Mouse (Mus musculus): Measurements from ENCODE around the gene Gm6525. TPM values are rescaled to one million over a fixed set of nuclear protein-coding genes. Genes with fewer than 3 reads are reported as not detected.

Gene Gm6525
- polyA plus RNA-seq, 1 experiment from 2014 or later: not detected

DNA sequence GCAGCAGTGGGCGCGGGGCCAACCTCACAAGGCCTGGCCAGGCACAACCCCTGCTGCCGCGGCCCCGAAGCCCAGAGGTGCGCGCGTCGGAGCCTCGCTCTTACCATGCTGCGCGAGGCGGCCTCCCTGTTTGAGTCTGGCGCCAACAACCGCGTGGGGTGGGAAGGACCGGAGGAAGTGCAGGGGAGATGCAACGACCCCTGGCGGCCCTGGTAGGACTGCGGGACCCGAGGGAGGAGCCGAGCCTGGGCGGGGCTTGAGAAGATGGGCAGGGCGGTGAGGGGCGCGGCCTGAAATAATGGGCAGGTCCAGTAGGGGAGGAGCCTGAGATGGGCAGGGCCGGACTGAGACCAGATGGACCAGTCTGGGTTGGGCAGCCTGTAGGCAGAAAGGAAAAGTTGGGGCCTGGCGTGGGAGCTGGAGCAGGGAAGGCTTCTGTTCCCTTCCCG, 18.3 kb upstream of the Gm6525 start, which contains the start of gene Mnd1:
Gene Mnd1 (minus strand): TSS at position 229 of the 449 bp plus-strand sequence.
- peak within 1 kb of the TSS; percentile 17; the same call in 1 of the 2 replicates for H3K4me3 ChIP-seq (ENCODE audit: inconsistent target)
- H3K36me3 ChIP-seq (ENCODE audit: inconsistent target): no peaks in the 10 kb centered on the region
- WGBS (ENCODE audit: missing documents): 4% methylated on average over 29 of the region's 29 CpGs
- H3K79me2 ChIP-seq (ENCODE audit: inconsistent target): no peaks in the 10 kb centered on the region
- H3K27ac ChIP-seq: no peak within 1 kb of the TSS

DNA sequence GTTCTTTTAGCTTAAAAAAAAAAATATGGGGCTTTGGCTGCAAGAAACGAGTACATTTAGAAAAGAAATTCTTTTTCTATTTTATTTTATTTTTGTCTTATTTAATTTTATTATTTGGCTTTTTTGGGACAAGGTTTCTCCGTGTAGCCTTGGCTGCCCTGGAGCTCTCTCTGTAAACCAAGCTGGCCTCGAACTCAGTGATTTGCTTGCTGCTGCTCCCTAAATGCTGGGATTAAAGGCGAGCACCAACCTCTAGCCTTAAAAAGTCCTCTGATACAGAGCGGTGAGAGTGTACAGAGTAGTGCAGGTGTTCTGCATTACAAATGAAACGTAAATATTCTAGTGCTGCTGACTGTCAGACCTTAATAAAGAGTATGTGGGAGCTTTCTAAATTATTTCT, 17.8 kb upstream of the Gm6525 start:
- Histone ChIP-seq H3K36me3 (ENCODE audit: inconsistent target) (no peaks in the 10 kb centered on the region), H3K4me3 (ENCODE audit: inconsistent target) (no peak overlapping the region)
- WGBS (ENCODE audit: missing documents): 60% methylated on average over 6 of the region's 6 CpGs

DNA sequence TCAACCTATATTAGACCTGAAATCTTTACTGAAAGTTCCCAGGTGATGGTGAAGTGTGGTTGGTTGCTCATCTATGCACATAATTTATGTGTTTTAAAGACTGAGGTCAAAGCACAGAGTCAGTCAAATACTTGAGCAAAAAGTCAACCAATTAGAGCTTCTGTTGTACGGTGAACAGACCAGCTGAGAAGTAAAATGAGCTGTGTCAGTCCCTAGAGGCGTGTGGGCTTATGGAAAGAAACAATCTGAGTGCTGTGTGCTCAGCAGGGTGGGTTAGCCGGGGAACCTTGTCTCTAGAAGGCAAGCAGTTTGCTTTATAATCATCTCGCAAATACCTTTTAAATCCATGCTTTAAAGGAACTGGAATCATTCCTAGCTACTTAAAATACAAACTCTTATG, 16.9 kb upstream of the Gm6525 start:
- Histone ChIP-seq H3K27ac (no peak overlapping the region), H3K79me2 (ENCODE audit: inconsistent target) (no peaks in the 10 kb centered on the region), H3K4me3 (ENCODE audit: inconsistent target) (no peak overlapping the region), H3K36me3 (ENCODE audit: inconsistent target) (no peaks in the 10 kb centered on the region)
- WGBS (ENCODE audit: missing documents): 98% methylated on average over 4 of the region's 4 CpGs

More for the DNA sequence above, 17.8 kb upstream of the Gm6525 start:
- Histone ChIP-seq H3K27ac (no peak overlapping the region), H3K79me2 (ENCODE audit: inconsistent target) (no peaks in the 10 kb centered on the region)

DNA sequence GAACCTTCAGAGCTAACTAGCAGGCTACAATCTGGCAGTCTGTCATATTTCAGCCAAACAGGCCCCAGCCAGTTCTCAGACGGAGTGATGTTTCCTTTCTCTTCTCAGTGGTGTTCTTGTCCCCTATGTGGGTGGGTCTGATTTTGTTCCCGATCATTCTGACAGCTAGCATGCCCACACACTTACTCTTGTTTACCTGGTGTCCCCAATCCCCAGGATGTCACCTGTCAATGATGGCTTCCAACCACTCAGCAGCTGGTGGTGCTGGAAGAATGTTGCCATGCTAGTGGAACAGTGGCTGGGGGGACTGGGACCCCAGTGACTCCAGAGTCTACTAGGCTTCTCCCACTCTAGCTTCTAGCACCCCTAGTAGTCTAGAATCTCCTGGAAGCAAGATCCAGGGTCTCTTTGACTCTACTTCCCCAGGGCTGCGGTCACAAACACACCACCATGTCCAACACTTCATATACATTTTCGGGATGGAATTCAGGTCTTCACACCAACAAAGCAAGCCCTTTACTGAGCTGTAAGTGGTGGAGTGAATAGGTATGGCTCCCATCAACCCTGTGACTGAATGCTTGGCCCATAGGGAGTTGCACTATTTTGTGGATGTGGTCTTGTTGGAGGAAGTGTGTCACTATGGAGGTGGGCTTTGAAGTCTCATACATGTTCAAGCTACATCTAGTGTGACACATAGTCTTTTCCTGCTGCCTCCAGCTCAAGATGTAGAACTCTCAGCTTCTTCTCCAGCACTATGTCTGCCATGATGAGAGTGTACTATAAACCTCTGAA, 16.1 kb upstream of the Gm6525 start:
- Histone ChIP-seq H3K4me3 (ENCODE audit: inconsistent target) (no peak overlapping the region), H3K36me3 (ENCODE audit: inconsistent target) (no peaks in the 10 kb centered on the region), H3K79me2 (ENCODE audit: inconsistent target) (no peaks in the 10 kb centered on the region), H3K27ac (no peak overlapping the region)
- WGBS (ENCODE audit: missing documents): 94% methylated on average over 4 of the region's 4 CpGs

DNA sequence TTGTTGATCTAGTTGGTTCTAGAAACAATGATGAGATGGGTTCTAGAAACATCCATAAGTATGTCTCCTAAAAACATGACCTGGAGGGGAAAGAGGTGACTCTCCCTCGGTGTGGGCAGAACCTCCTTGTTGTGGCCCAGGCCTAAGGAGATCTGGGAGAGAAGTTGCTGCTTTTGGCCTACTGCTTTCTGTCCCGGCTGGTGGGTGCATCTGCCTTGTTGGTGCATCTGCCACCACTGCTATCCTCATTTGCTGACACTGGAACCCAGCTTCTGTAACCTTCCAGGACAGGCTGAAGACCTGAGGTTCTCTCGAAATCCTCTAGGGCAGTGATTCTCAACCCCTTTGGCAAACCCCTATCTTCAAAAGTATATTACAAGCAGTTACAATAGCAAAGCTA, 8.5 kb upstream of the Gm6525 start:
- 92% methylated on average over 3 of the region's 3 CpGs for WGBS (ENCODE audit: missing documents)
- no peaks in the 10 kb centered on the region for H3K36me3 ChIP-seq (ENCODE audit: inconsistent target)
- H3K4me3 ChIP-seq (ENCODE audit: inconsistent target): no peak overlapping the region
- H3K27ac ChIP-seq: no peak overlapping the region
- no peaks in the 10 kb centered on the region for H3K79me2 ChIP-seq (ENCODE audit: inconsistent target)

DNA sequence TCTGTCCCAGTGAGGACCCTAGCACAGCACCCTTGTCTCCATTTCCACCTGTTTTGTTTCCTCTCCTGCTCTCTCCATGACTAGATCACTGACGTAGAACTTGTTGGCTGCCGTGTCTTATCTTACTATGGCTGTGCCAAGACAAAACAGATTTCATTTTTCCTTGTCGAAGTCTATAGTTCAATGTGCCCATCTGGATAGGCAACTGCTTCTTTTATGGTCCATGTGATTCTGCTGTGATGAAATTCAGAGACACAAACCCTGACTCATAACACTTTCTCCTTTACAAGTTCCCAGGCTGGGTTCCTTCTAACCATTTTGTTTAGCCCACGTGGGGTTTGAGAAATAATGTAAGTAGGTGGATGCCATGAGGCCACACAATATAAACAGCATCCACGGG, 7.8 kb upstream of the Gm6525 start:
- 94% methylated on average over 5 of the region's 5 CpGs for WGBS (ENCODE audit: missing documents)
- Histone ChIP-seq H3K4me3 (ENCODE audit: inconsistent target) (no peak overlapping the region), H3K79me2 (ENCODE audit: inconsistent target) (no peaks in the 10 kb centered on the region), H3K36me3 (ENCODE audit: inconsistent target) (no peaks in the 10 kb centered on the region), H3K27ac (no peak overlapping the region)

DNA sequence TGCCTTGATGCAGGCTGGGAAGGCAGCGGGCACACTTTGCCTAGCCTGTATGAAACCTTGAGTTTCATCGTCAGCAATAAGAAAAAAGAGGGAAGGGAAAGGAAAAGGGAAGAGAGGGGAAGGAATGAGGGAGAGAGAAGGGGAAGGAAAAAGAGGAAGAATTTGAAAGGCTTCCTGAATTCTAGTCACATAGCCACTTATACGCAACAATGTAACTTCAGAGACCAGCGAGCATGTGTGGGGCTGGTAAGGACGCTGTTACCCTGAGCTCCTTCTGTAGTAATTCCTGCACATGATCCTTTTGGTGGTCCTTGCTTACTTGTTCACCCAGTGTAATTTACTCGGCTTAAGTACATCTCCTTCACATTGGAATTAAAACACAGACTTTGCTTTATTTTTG, 5.0 kb upstream of the Gm6525 start:
- H3K36me3 ChIP-seq (ENCODE audit: inconsistent target): no peaks in the 10 kb centered on the region
- WGBS (ENCODE audit: missing documents): 13% methylated on average over 6 of the region's 6 CpGs
- H3K4me3 ChIP-seq (ENCODE audit: inconsistent target): no peak overlapping the region
- 0 out of 2 replicates have a peak overlapping the region, but pooled peaks have one; percentile 7 for H3K27ac ChIP-seq
- H3K79me2 ChIP-seq (ENCODE audit: inconsistent target): no peaks in the 10 kb centered on the region

DNA sequence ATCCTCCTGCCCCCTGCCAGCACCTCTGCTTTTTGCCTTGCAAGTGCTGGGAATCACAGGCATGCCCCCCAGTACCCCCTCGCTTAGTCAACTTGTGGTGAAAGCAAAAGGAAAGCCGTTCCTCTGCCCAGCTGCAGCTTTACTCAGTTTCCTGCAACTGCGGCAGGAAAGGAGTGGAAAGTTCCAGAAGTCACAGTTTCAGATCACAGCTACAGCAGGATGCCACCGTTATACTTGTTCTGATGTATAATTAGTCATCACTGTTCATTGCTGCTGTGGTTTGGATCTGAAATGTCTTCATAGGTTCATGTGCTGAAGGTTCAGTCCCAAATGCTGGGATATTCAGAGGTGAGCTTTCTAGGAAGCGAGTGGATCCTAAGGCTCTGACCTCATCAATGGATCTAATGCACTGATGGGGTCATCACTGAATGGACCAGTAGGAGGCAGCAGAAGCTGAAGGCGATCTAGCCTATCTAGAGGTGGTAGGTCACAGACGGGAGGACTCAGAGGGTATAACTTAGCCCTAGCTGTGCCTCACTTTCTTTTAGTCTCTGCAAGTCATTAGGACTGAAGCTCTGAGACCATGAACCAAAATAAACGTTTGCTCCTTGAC, 4.4 kb upstream of the Gm6525 start:
- Histone ChIP-seq H3K36me3 (ENCODE audit: inconsistent target) (no peaks in the 10 kb centered on the region), H3K27ac (0 out of 2 replicates have a peak overlapping the region, but pooled peaks have one; percentile 7), H3K4me3 (ENCODE audit: inconsistent target) (no peak overlapping the region), H3K79me2 (ENCODE audit: inconsistent target) (no peaks in the 10 kb centered on the region)
- 49% methylated on average over 8 of the region's 8 CpGs for WGBS (ENCODE audit: missing documents)

DNA sequence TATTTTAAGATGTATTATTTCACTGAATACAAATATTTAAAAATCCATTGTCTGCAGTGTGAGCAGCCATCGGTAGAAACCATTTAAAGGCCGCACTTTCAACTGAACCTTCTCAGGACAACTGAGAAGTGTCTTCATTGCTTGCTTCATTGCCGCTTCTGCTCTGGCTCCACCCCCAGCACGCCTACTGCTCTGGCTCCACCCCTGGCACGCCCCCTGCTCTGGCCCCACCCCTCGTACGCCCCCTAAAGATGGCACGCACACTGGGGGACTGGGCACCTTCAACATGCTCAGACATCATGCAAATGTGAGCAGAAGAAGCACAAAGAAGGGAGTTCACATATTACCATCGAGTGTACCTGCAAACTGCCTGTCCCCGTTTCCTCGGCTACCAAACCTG, 1.5 kb upstream of the Gm6525 start:
- Histone ChIP-seq H3K36me3 (ENCODE audit: inconsistent target) (no peaks in the 10 kb centered on the region), H3K27ac (no peak overlapping the region), H3K4me3 (ENCODE audit: inconsistent target) (no peak overlapping the region), H3K79me2 (ENCODE audit: inconsistent target) (no peaks in the 10 kb centered on the region)
- WGBS (ENCODE audit: missing documents): 62% methylated on average over 11 of the region's 11 CpGs

DNA sequence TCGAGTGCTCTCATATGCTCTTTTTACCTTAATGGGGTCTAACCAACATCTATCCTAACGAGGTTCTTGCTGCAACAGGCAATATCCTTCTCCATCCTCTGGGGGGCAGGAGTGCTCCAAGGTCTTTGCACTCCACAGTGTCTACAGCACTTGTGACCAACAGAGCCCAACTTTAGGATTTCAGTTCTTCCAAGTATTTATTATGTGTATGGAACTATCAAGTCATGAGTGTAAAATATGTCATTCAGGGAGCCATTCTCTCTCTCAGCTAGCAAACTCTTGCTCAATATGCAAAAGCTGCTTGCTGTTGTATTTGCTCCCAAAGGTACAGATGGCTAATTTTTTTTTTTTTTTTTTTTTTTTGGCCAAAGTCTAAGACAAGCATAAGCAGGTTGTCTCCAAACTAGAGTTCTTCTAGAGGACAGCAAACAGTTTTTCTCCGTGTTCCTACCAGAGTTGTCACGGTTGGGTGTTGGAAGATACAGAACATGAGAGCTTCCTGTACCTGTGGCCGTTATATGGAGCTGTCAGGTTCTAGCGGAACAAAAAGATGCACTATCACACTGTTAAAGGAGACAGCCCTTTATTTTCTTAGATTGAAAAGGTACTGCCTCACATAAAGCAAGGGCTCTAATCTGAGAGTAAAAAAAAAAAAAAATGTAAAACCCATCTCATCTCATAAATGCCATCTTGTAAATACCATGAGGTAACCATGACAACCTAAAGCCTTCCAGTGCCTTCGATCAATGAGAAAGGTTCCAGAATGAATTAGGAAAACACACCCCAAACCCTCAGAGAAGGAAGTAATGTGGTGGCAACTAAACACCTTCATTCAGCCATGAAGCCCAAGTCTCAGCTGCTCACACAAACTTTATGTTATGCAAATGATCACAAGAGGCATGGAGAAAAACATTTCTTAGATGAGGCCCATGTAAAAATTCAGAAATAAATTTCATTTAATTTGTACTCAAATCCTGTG, 1.7 kb downstream of the Gm6525 start:
- WGBS (ENCODE audit: missing documents): 62% methylated on average over 7 of the region's 7 CpGs

DNA sequence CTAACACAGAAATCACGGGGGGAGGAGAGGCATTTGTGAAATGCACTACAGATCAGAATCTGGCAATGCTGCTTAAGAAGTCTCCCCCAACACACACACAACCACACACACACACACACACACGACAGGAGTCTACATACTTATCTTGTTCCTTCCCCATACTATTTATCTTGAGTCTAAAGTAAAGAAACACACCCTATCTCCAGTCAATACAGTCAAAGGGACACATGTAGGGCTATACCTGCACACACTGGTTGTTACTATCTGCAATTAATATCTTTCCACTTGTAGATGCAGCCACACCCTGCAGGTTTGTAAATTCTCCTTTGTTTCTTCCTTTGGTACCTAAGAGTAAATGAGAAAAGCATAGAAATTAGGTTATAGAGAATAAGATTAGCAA, 3.9 kb downstream of the Gm6525 start:
- no peak overlapping the region for H3K27ac ChIP-seq
- no peaks in the 10 kb centered on the region for H3K36me3 ChIP-seq (ENCODE audit: inconsistent target)
- H3K79me2 ChIP-seq (ENCODE audit: inconsistent target): no peaks in the 10 kb centered on the region
- 90% methylated on average over 2 of the region's 2 CpGs for WGBS (ENCODE audit: missing documents)
- no peak overlapping the region for H3K4me3 ChIP-seq (ENCODE audit: inconsistent target)

More for the DNA sequence above, 1.7 kb downstream of the Gm6525 start:
- Histone ChIP-seq H3K27ac (no peak overlapping the region), H3K4me3 (ENCODE audit: inconsistent target) (no peak overlapping the region), H3K36me3 (ENCODE audit: inconsistent target) (no peaks in the 10 kb centered on the region), H3K79me2 (ENCODE audit: inconsistent target) (no peaks in the 10 kb centered on the region)

DNA sequence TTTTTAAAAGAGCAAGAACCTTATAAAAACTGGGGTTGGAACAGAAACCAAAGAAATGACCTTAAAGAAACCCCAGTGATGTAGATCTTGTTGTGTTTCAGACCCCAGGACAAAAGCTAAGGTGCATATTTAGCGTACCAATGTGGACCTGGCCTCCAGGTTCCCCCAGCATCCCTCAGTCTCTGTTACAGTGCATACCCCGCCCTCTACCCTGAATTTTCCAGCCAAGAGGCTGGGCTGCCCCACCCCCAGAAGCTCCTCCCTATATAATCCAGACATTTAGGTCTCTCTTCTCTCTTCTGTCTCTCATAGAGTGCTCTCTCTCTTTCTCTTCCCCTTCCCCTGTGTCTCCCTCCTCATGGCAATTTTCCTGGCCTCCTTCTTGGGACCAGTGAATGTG, 6.4 kb downstream of the Gm6525 start:
- no peaks in the 10 kb centered on the region for H3K36me3 ChIP-seq (ENCODE audit: inconsistent target)
- H3K4me3 ChIP-seq (ENCODE audit: inconsistent target): no peak overlapping the region
- WGBS (ENCODE audit: missing documents): 92% methylated on average over 2 of the region's 2 CpGs
- H3K27ac ChIP-seq: no peak overlapping the region
- H3K79me2 ChIP-seq (ENCODE audit: inconsistent target): no peaks in the 10 kb centered on the region

DNA sequence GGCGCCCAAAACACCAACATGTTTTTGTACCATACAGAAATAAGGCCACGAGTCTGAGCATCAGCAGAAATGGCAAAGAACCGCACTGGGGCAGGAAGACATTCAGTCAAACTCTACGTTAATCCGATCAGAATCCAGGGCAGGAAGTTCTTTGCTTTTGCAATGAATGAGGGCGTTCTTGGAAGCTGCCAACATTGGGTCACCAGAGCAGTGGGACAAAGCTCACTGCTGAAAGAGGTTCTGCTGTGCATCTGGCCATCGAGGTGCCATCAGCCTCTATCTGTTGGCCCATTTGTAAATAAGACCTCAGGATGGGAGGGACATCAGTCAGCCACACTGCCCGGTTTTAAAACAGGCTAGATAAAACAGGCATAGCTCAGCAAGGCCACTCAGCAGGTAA, 7.2 kb downstream of the Gm6525 start:
- Histone ChIP-seq H3K4me3 (ENCODE audit: inconsistent target) (no peak overlapping the region), H3K27ac (no peak overlapping the region), H3K36me3 (ENCODE audit: inconsistent target) (no peaks in the 10 kb centered on the region), H3K79me2 (ENCODE audit: inconsistent target) (no peaks in the 10 kb centered on the region)
- 71% methylated on average over 8 of the region's 8 CpGs for WGBS (ENCODE audit: missing documents)

DNA sequence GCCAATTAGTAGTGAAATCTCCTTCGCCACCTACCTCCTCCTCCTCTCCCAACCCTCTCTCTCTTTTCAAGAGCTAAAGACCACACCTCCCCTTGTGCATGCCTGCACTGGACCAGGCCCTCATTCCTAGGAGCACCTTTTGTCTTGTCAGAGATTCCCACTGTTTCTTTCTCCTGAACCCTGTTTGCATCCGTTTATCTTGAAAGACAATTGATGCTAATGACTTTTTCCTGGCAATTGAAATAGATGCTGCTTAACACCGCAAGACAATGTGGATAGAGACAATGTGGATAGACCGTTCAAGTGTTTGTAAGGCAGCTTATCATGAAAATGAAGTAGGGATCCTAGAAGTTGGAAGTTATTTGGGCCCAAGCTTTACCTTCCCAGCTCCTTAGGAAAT, 7.8 kb downstream of the Gm6525 start:
- Histone ChIP-seq H3K4me3 (ENCODE audit: inconsistent target) (no peak overlapping the region), H3K27ac (no peak overlapping the region), H3K79me2 (ENCODE audit: inconsistent target) (no peaks in the 10 kb centered on the region), H3K36me3 (ENCODE audit: inconsistent target) (no peaks in the 10 kb centered on the region)
- 100% methylated on average over 4 of the region's 4 CpGs for WGBS (ENCODE audit: missing documents)
